Mouse (Mus musculus): ENCODE measurements around the gene Pwp2.
"Not testable (repeated sequence)": the region's sequence is repeated elsewhere in the genome, so short reads cannot be mapped to it uniquely, and the experiment has no call there.

The Pwp2 gene

GRCm38 (mm10) chr10:78139572-78140250 lies 45.2 kb downstream of the Pwp2 start:
- no peak for DNase-seq (ENCODE audit: low spot score)

GRCm38 (mm10) chr10:78138812-78139523 lies 46.0 kb downstream of the Pwp2 start:
- DNase-seq (ENCODE audit: low spot score) = no peak

GRCm38 (mm10) chr10:78137191-78137590 lies 47.8 kb downstream of the Pwp2 start:
- DNase-seq (ENCODE audit: low spot score) = no peak

GRCm38 (mm10) chr10:78135947-78136346 lies 49.0 kb downstream of the Pwp2 start:
- DNase-seq (ENCODE audit: low spot score) = no peak

- no peak for DNase-seq (ENCODE audit: low spot score)
These were observed 49.8 kb downstream of the Pwp2 start for GRCm38 (mm10) chr10:78134975-78135798.

GRCm38 (mm10) chr10:78134400-78134799 lies 50.5 kb downstream of the Pwp2 start:
- no peak for DNase-seq (ENCODE audit: low spot score)

GRCm38 (mm10) chr10:78129998-78130397 lies 55.0 kb downstream of the Pwp2 start:
- no peak for DNase-seq (ENCODE audit: low spot score)

- no peak for DNase-seq (ENCODE audit: low spot score)
These were observed 55.5 kb downstream of the Pwp2 start for GRCm38 (mm10) chr10:78129423-78129822.

- no peak for DNase-seq (ENCODE audit: low spot score)
These were observed 56.3 kb downstream of the Pwp2 start for GRCm38 (mm10) chr10:78128647-78129046.

GRCm38 (mm10) chr10:78127931-78128330 lies 57.0 kb downstream of the Pwp2 start:
- no peak for DNase-seq (ENCODE audit: low spot score)

GRCm38 (mm10) chr10:78127046-78127870 lies 57.7 kb downstream of the Pwp2 start:
- no peak for DNase-seq (ENCODE audit: low spot score)

- DNase-seq (ENCODE audit: low spot score) = no peak
These were observed 58.6 kb downstream of the Pwp2 start for GRCm38 (mm10) chr10:78126311-78126710.

- not testable (repeated sequence) for DNase-seq (ENCODE audit: low spot score)
These were observed 59.9 kb downstream of the Pwp2 start for GRCm38 (mm10) chr10:78125061-78125460.

- DNase-seq (ENCODE audit: low spot score) = not testable (repeated sequence)
These were observed 60.8 kb downstream of the Pwp2 start for GRCm38 (mm10) chr10:78124137-78124536.
